Mouse (Mus musculus): Measurements from ENCODE around the gene Mcpt8. TPM values are rescaled to one million over a fixed set of nuclear protein-coding genes. Genes with fewer than 3 reads are reported as not detected.
"Not testable (repeated sequence)": the region's sequence is repeated elsewhere in the genome, so short reads cannot be mapped to it uniquely, and the experiment has no call there.

The Mcpt8 gene
- polyA plus RNA-seq, 1 experiment from 2014 or later = 0.38 TPM

- Histone ChIP-seq H3K4me3 (replicated peaks) (no peak overlapping the region), H3K4me1 (no peaks in the 10 kb centered on the region), H3K27me3 (no peaks in the 10 kb centered on the region), H3K27ac (no peak overlapping the region), H3K4me2 (no peak overlapping the region), H3K9me3 (replicated peaks) (no peaks in the 10 kb centered on the region), H3K36me3 (no peaks in the 10 kb centered on the region), H3K9ac (no peak overlapping the region)
- WGBS = 70% methylated on average over 1 of the region's 1 CpGs
- no peak for ATAC-seq (replicated peaks; ENCODE audit: low FRiP score)
These were observed 12.5 kb upstream of the Mcpt8 start for GRCm38 (mm10) chr14:56097597-56097996.

DNA sequence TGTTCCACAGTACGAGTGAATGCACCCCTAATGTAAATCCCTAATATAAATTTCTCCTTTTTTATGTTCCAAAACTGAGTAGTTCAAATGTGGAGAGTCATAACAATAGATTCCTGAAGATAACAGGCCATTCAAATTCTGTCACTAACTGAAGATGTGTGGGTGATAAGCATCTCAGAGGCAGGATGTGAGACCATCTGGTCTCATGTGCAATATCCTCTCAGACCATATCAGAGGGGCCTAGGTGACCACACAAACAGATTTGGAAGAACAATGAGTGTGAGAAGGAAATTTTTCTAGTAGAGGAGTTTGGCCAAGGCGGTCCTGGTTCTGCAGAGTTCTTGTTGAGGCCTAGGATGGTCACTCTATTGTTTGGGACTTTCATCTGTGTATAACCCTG is 8.3 kb upstream of the Mcpt8 start:
- H3K9me3 ChIP-seq (replicated peaks) = no peaks in the 10 kb centered on the region
- no peaks in the 10 kb centered on the region for H3K4me1 ChIP-seq
- ATAC-seq (replicated peaks; ENCODE audit: low FRiP score) = no peak
- no peak overlapping the region for H3K4me3 ChIP-seq (replicated peaks)
- H3K4me2 ChIP-seq = no peak overlapping the region
- H3K9ac ChIP-seq = no peak overlapping the region
- H3K27ac ChIP-seq = no peak overlapping the region
- no peaks in the 10 kb centered on the region for H3K36me3 ChIP-seq
- no peaks in the 10 kb centered on the region for H3K27me3 ChIP-seq
- 65% methylated on average over 2 of the region's 2 CpGs for WGBS

DNA sequence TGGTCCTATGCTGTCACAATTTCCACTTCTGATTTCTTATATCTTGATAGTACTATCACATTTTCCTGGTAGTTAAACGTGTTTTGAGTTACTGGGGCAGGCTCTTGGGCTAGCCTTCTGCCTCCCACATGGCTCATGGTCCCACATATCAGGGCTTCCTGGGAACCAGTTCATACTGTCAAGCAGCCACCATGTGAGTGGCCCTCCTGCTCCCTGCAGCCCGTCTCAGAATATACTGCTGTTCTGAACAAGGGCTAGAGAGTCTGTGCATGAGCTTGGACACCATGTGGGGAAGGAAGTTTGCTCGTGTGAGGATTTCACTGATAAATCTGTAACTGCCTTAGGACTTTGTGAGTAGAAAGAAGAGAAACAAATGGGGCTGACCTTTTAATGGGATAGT is 1.6 kb upstream of the Mcpt8 start:
- Histone ChIP-seq H3K9ac (no peak overlapping the region), H3K9me3 (replicated peaks) (no peaks in the 10 kb centered on the region), H3K27me3 (no peaks in the 10 kb centered on the region), H3K4me3 (replicated peaks) (no peak overlapping the region), H3K27ac (no peak overlapping the region), H3K36me3 (no peaks in the 10 kb centered on the region), H3K4me2 (no peak overlapping the region), H3K4me1 (no peaks in the 10 kb centered on the region)
- ATAC-seq (replicated peaks; ENCODE audit: low FRiP score) = no peak
- WGBS = 70% methylated on average over 3 of the region's 3 CpGs

GRCm38 (mm10) chr14:56082016-56082415 is 3.1 kb downstream of the Mcpt8 start:
- Histone ChIP-seq H3K4me3 (replicated peaks) (no peak overlapping the region), H3K27me3 (no peaks in the 10 kb centered on the region), H3K4me2 (no peak overlapping the region), H3K9me3 (replicated peaks) (no peaks in the 10 kb centered on the region), H3K27ac (no peak overlapping the region), H3K4me1 (no peaks in the 10 kb centered on the region), H3K36me3 (no peaks in the 10 kb centered on the region), H3K9ac (no peak overlapping the region)
- 88% methylated on average over 4 of the region's 4 CpGs for WGBS
- no peak for ATAC-seq (replicated peaks; ENCODE audit: low FRiP score)

DNA sequence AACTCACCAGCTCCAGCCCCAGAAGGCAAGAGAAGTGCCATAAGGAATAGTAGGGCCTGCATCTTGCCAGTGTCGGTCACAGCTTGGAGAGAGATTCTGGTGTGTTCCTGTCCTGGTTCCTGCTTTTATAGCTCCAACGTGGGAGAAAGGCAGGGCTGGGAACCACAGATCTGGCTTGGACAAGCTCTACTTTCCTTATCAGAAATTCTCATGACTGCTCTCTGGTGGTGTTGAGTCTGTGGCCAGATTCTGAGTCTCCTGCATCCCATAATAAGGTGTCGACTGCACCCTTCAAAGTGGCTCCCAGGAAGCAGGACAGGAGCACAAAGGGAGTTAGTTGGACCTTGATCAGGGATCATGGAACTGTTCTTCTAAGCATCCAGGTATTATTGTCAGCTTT is 22.9 kb downstream of the Mcpt8 start, which contains the start of gene Mcpt4:
Gene Mcpt4 (minus strand): TSS at position 101 of the 400 bp plus-strand sequence.
- not testable (repeated sequence) for H3K9me3 ChIP-seq (replicated peaks); H3K4me2 ChIP-seq; H3K27me3 ChIP-seq; H3K9ac ChIP-seq; H3K4me3 ChIP-seq (replicated peaks); H3K4me1 ChIP-seq; H3K27ac ChIP-seq; ATAC-seq (replicated peaks; ENCODE audit: low FRiP score); H3K36me3 ChIP-seq
- 70% methylated on average over 3 of the region's 3 CpGs for WGBS

- Histone ChIP-seq H3K9me3 (replicated peaks) (no peaks in the 10 kb centered on the region), H3K4me1 (no peaks in the 10 kb centered on the region), H3K27me3 (no peaks in the 10 kb centered on the region), H3K4me2 (no peak overlapping the region), H3K36me3 (no peaks in the 10 kb centered on the region), H3K9ac (no peak overlapping the region), H3K27ac (no peak overlapping the region), H3K4me3 (replicated peaks) (no peak overlapping the region)
- no peak for ATAC-seq (replicated peaks; ENCODE audit: low FRiP score)
- 84% methylated on average over 4 of the region's 4 CpGs for WGBS
These were observed 27.4 kb downstream of the Mcpt8 start for GRCm38 (mm10) chr14:56057722-56058121.

- no peak overlapping the region for H3K9ac ChIP-seq
- H3K4me3 ChIP-seq (replicated peaks) = no peak overlapping the region
- no peaks in the 10 kb centered on the region for H3K4me1 ChIP-seq
- H3K27me3 ChIP-seq = no peaks in the 10 kb centered on the region
- no peaks in the 10 kb centered on the region for H3K36me3 ChIP-seq
- no peaks in the 10 kb centered on the region for H3K9me3 ChIP-seq (replicated peaks)
- no peak for ATAC-seq (replicated peaks; ENCODE audit: low FRiP score)
- no peak overlapping the region for H3K27ac ChIP-seq
- WGBS = 75% methylated on average over 3 of the region's 3 CpGs
- H3K4me2 ChIP-seq = no peak overlapping the region
These were observed 29.7 kb downstream of the Mcpt8 start for GRCm38 (mm10) chr14:56055408-56055807.

- H3K27me3 ChIP-seq; ATAC-seq (replicated peaks; ENCODE audit: low FRiP score): not testable (repeated sequence)
- WGBS = 76% methylated on average over 1 of the region's 1 CpGs
These were observed 43.3 kb downstream of the Mcpt8 start, which contains the start of gene Mcpt2 for GRCm38 (mm10) chr14:56041792-56042191. Mcpt2 (plus strand) TSS chr14:56042041.

DNA sequence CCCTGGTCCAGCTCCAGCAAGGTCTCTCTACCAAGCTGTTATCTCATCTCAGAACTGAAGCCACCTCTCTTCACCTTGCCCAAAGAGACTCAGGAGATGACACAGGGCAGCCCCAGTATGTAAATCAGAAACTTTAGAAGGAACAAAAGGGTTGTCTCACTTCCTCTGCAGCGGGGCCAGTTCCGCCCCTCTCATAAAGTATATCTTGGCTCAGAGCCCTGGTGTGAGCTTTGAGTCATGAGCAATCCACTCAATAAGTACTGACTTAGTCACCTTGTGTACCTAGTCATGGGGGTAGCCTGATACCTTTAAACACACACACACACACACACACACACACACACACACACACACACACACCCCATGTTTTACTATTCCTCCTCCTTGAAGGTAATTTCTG is 50.6 kb downstream of the Mcpt8 start:
- Histone ChIP-seq H3K4me2 (no peak overlapping the region), H3K9me3 (replicated peaks) (no peaks in the 10 kb centered on the region), H3K9ac (no peak overlapping the region), H3K36me3 (no peaks in the 10 kb centered on the region), H3K4me1 (no peaks in the 10 kb centered on the region), H3K4me3 (replicated peaks) (no peak overlapping the region), H3K27ac (no peak overlapping the region), H3K27me3 (no peaks in the 10 kb centered on the region)
- no peak for ATAC-seq (replicated peaks; ENCODE audit: low FRiP score)
- 42% methylated on average over 2 of the region's 2 CpGs for WGBS

More at GRCm38 (mm10) chr14:56041792-56042191, 43.3 kb downstream of the Mcpt8 start, which contains the start of gene Mcpt2:
- H3K36me3 ChIP-seq; H3K9ac ChIP-seq; H3K4me3 ChIP-seq (replicated peaks); H3K9me3 ChIP-seq (replicated peaks); H3K4me2 ChIP-seq; H3K4me1 ChIP-seq; H3K27ac ChIP-seq: not testable (repeated sequence)

Small RNA genes within 50 kb of the gene (microRNA-seq; reads per million reads assigned to microRNA genes)
- not detected for gene Mir6949

Other genes starting within 250 kb of the Mcpt8 start
- gene Nynrin, start 231.3 kb downstream of the Mcpt8 start, polyA plus RNA-seq (2015; fragmentation: Nextera tagmentation; extraction: Ambion mirVana) = 20.7 and 22.4 TPM in 2 replicates
- gene Cbln3, start 200.9 kb downstream of the Mcpt8 start, polyA plus RNA-seq (2015; fragmentation: Nextera tagmentation; extraction: Ambion mirVana) = 0.33 and 0.65 TPM in 2 replicates
- 18.0 and 19.5 TPM in 2 replicates for gene Khnyn, start 200.3 kb downstream of the Mcpt8 start, polyA plus RNA-seq (2015; fragmentation: Nextera tagmentation; extraction: Ambion mirVana)
- 56.6 and 63.8 TPM in 2 replicates for gene Sdr39u1, start 185.0 kb downstream of the Mcpt8 start, polyA plus RNA-seq (2015; fragmentation: Nextera tagmentation; extraction: Ambion mirVana)
- 2.1 and 2.6 TPM in 2 replicates for gene Cma1, start 140.6 kb downstream of the Mcpt8 start, polyA plus RNA-seq (2015; fragmentation: Nextera tagmentation; extraction: Ambion mirVana)
- gene Cma2, start 134.3 kb downstream of the Mcpt8 start, polyA plus RNA-seq (2015; fragmentation: Nextera tagmentation; extraction: Ambion mirVana) = not detected in 2 replicates
- not detected in 2 replicates for gene Mcpt1, start 67.3 kb downstream of the Mcpt8 start, polyA plus RNA-seq (2015; fragmentation: Nextera tagmentation; extraction: Ambion mirVana)
- not detected in 2 replicates for gene Mcpt9, start 54.8 kb downstream of the Mcpt8 start, polyA plus RNA-seq (2015; fragmentation: Nextera tagmentation; extraction: Ambion mirVana)
- gene Mcpt2, start 43.2 kb downstream of the Mcpt8 start, polyA plus RNA-seq (2015; fragmentation: Nextera tagmentation; extraction: Ambion mirVana) = not detected in 2 replicates
- not detected in 2 replicates for gene Mcpt4, start 23.0 kb downstream of the Mcpt8 start, polyA plus RNA-seq (2015; fragmentation: Nextera tagmentation; extraction: Ambion mirVana)
- gene Ctsg, start 17.3 kb upstream of the Mcpt8 start, polyA plus RNA-seq (2015; fragmentation: Nextera tagmentation; extraction: Ambion mirVana) = 0.50 and 0.64 TPM in 2 replicates
- not detected in 2 replicates for gene Gzme, start 35.4 kb upstream of the Mcpt8 start, polyA plus RNA-seq (2015; fragmentation: Nextera tagmentation; extraction: Ambion mirVana)
- not detected in 2 replicates for gene Gzmd, start 47.3 kb upstream of the Mcpt8 start, polyA plus RNA-seq (2015; fragmentation: Nextera tagmentation; extraction: Ambion mirVana)
- gene Gzmg, start 74.3 kb upstream of the Mcpt8 start, polyA plus RNA-seq (2015; fragmentation: Nextera tagmentation; extraction: Ambion mirVana) = not detected in 2 replicates
- gene Gzmn, start 89.3 kb upstream of the Mcpt8 start, polyA plus RNA-seq (2015; fragmentation: Nextera tagmentation; extraction: Ambion mirVana) = not detected in 2 replicates
- not detected in 2 replicates for gene Gzmf, start 126.1 kb upstream of the Mcpt8 start, polyA plus RNA-seq (2015; fragmentation: Nextera tagmentation; extraction: Ambion mirVana)
- not detected in 2 replicates for gene Gzmc, start 149.4 kb upstream of the Mcpt8 start, polyA plus RNA-seq (2015; fragmentation: Nextera tagmentation; extraction: Ambion mirVana)
- 0.25 TPM in 1 of 2 replicates, not detected in the other for gene Gzmb, start 177.0 kb upstream of the Mcpt8 start, polyA plus RNA-seq (2015; fragmentation: Nextera tagmentation; extraction: Ambion mirVana)

All from kidney, embryonic 15.5 days (tissue).